Mouse (Mus musculus): ENCODE measurements around the gene Fadd. TPM values are rescaled to one million over a fixed set of nuclear protein-coding genes. Genes with fewer than 3 reads are reported as not detected.

The Fadd gene
- 1.4 TPM for polyA plus RNA-seq (2015; fragmentation: Illumina TruSeq; extraction: RNeasy Lipid Tissue Mini Kit (QIAGEN cat#74804); ENCODE audit: insufficient read depth, low read depth, low replicate concordance)

GRCm38 (mm10) chr7:144582284-144582980, at the start of gene Fadd:
Gene Fadd (minus strand): TSS chr7:144582463.

GRCm38 (mm10) chr7:144553237-144554122, 28.8 kb downstream of the Fadd start, which contains the start of gene Ppfia1:
Gene Ppfia1 (minus strand): TSS chr7:144553729.

Other genes starting within 250 kb of the Fadd start
- gene Cttn, start 111.5 kb downstream of the Fadd start, polyA plus RNA-seq (2015; fragmentation: Illumina TruSeq; extraction: RNeasy Lipid Tissue Mini Kit (QIAGEN cat#74804); ENCODE audit: insufficient read depth, low read depth, low replicate concordance): 18.6 TPM
- gene Ppfia1, start 28.7 kb downstream of the Fadd start, polyA plus RNA-seq (2015; fragmentation: Illumina TruSeq; extraction: RNeasy Lipid Tissue Mini Kit (QIAGEN cat#74804); ENCODE audit: insufficient read depth, low read depth, low replicate concordance): 14.0 TPM
- 14.6 TPM for gene Ano1, start 169.5 kb upstream of the Fadd start, polyA plus RNA-seq (2015; fragmentation: Illumina TruSeq; extraction: RNeasy Lipid Tissue Mini Kit (QIAGEN cat#74804); ENCODE audit: insufficient read depth, low read depth, low replicate concordance)

All from pancreas, adult 10 weeks (tissue).